Mouse (Mus musculus) megakaryocyte, embryonic 14.5 days (primary cell): ENCODE measurements around the gene Hnf1a.

Source experiments
- FLI1 ChIP-seq: IDR thresholded peaks from 2 replicates; pipeline ENCODE4 v1.6.1; 2012; ENCODE audit warnings: low read length, inconsistent platforms, mixed read lengths
- GATA1 ChIP-seq: IDR thresholded peaks from 3 replicates; pipeline ENCODE4 v1.6.1; 2012; ENCODE audit warnings: mixed read lengths, low read length, inconsistent platforms, borderline replicate concordance

DNA sequence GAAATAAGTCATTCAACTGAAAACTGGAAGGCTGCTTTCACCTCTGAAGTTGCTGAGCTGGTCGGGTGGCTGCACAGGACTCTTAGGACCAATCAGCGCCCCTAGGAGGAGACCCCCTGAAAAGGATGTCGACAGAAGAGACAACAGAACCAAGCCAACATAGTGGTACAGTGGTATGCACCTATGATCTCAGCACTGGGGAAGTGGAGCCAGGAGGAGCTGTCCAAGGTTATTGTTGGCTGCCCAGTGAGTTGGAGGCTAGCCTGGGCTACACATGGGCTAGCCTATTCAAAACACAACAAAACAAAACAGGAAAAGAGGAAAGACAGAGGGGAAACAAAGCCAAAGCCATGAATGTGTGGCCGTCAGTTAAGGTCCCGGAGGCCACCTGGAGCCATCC lies 12.8 kb downstream of the Hnf1a start:
- TF ChIP-seq GATA1, result no peak
- TF ChIP-seq FLI1, result no peak
